Mouse (Mus musculus): ENCODE measurements around the gene Lrguk. TPM values are rescaled to one million over a fixed set of nuclear protein-coding genes. Genes with fewer than 3 reads are reported as not detected.

The Lrguk gene
- polyA plus RNA-seq (2016; fragmentation: Nextera tagmentation; extraction: Ambion mirVana): 1.1 and 1.3 TPM in 2 replicates

- Histone ChIP-seq H3K4me1 (peaks cover 17% of the 10 kb centered on the region), H3K36me3 (no peaks in the 10 kb centered on the region), H3K9me3 (replicated peaks) (no peaks in the 10 kb centered on the region), H3K27ac (replicated peaks) (peak within 1 kb of the TSS; percentile 77), H3K4me3 (peak within 1 kb of the TSS; percentile 69), H3K27me3 (ENCODE audit: low read depth, poor library complexity, severe bottlenecking) (no peaks in the 10 kb centered on the region)
- DNase-seq (ENCODE audit: low spot score): peak; percentile 87
- WGBS: 7% methylated on average over 32 of the region's 32 CpGs
These were observed at the start of gene Lrguk for GRCm38 (mm10) chr6:34028933-34029745. Lrguk (plus strand) TSS chr6:34029448.

GRCm38 (mm10) chr6:33982709-33983108 lies 46.5 kb upstream of the Lrguk start:
- DNase-seq (ENCODE audit: low spot score): no peak
- Histone ChIP-seq H3K4me3 (no peak overlapping the region), H3K36me3 (no peaks in the 10 kb centered on the region), H3K27ac (replicated peaks) (no peak overlapping the region), H3K4me1 (peaks cover 4% of the 10 kb centered on the region), H3K27me3 (ENCODE audit: low read depth, poor library complexity, severe bottlenecking) (no peaks in the 10 kb centered on the region), H3K9me3 (replicated peaks) (no peaks in the 10 kb centered on the region)
- WGBS: 88% methylated on average over 9 of the region's 9 CpGs

GRCm38 (mm10) chr6:33987132-33987531 lies 42.1 kb upstream of the Lrguk start:
- Histone ChIP-seq H3K27ac (replicated peaks) (no peak overlapping the region), H3K4me3 (no peak overlapping the region), H3K27me3 (ENCODE audit: low read depth, poor library complexity, severe bottlenecking) (no peaks in the 10 kb centered on the region), H3K9me3 (replicated peaks) (no peaks in the 10 kb centered on the region), H3K4me1 (peaks cover 7% of the 10 kb centered on the region), H3K36me3 (no peaks in the 10 kb centered on the region)
- 65% methylated on average over 5 of the region's 5 CpGs for WGBS
- DNase-seq (ENCODE audit: low spot score): no peak

GRCm38 (mm10) chr6:33992213-33993034 lies 36.8 kb upstream of the Lrguk start:
- DNase-seq (ENCODE audit: low spot score): peak; percentile 68
- Histone ChIP-seq H3K9me3 (replicated peaks) (no peaks in the 10 kb centered on the region), H3K4me1 (peaks cover 24% of the 10 kb centered on the region), H3K27me3 (ENCODE audit: low read depth, poor library complexity, severe bottlenecking) (no peaks in the 10 kb centered on the region), H3K36me3 (no peaks in the 10 kb centered on the region), H3K27ac (replicated peaks) (peak overlapping the region; percentile 63), H3K4me3 (peak overlapping the region; percentile 32)
- 37% methylated on average over 24 of the region's 24 CpGs for WGBS

GRCm38 (mm10) chr6:33993842-33994241 lies 35.4 kb upstream of the Lrguk start:
- H3K36me3 ChIP-seq: no peaks in the 10 kb centered on the region
- H3K27ac ChIP-seq (replicated peaks): no peak overlapping the region
- DNase-seq (ENCODE audit: low spot score): no peak
- H3K9me3 ChIP-seq (replicated peaks): no peaks in the 10 kb centered on the region
- peaks cover 30% of the 10 kb centered on the region for H3K4me1 ChIP-seq
- no peaks in the 10 kb centered on the region for H3K27me3 ChIP-seq (ENCODE audit: low read depth, poor library complexity, severe bottlenecking)
- H3K4me3 ChIP-seq: no peak overlapping the region
- WGBS: 74% methylated on average over 6 of the region's 6 CpGs

GRCm38 (mm10) chr6:33998590-33998989 lies 30.7 kb upstream of the Lrguk start:
- no peak for DNase-seq (ENCODE audit: low spot score)
- Histone ChIP-seq H3K4me1 (peaks cover 19% of the 10 kb centered on the region), H3K27ac (replicated peaks) (0 out of 2 replicates have a peak overlapping the region, but pooled peaks have one; percentile 33), H3K27me3 (ENCODE audit: low read depth, poor library complexity, severe bottlenecking) (no peaks in the 10 kb centered on the region), H3K4me3 (no peak overlapping the region), H3K9me3 (replicated peaks) (no peaks in the 10 kb centered on the region), H3K36me3 (no peaks in the 10 kb centered on the region)
- 45% methylated on average over 4 of the region's 4 CpGs for WGBS

GRCm38 (mm10) chr6:33999530-33999929 lies 29.7 kb upstream of the Lrguk start:
- H3K4me1 ChIP-seq: peaks cover 16% of the 10 kb centered on the region
- no peak overlapping the region for H3K27ac ChIP-seq (replicated peaks)
- H3K9me3 ChIP-seq (replicated peaks): no peaks in the 10 kb centered on the region
- DNase-seq (ENCODE audit: low spot score): no peak
- H3K27me3 ChIP-seq (ENCODE audit: low read depth, poor library complexity, severe bottlenecking): no peaks in the 10 kb centered on the region
- H3K36me3 ChIP-seq: no peaks in the 10 kb centered on the region
- no peak overlapping the region for H3K4me3 ChIP-seq
- 24% methylated on average over 7 of the region's 7 CpGs for WGBS

- 0 out of 2 replicates have a peak overlapping the region, but pooled peaks have one; percentile 24 for H3K27ac ChIP-seq (replicated peaks)
- 91% methylated on average over 7 of the region's 7 CpGs for WGBS
- H3K9me3 ChIP-seq (replicated peaks): no peaks in the 10 kb centered on the region
- H3K4me3 ChIP-seq: no peak overlapping the region
- H3K4me1 ChIP-seq: peaks cover 16% of the 10 kb centered on the region
- no peak for DNase-seq (ENCODE audit: low spot score)
- no peaks in the 10 kb centered on the region for H3K27me3 ChIP-seq (ENCODE audit: low read depth, poor library complexity, severe bottlenecking)
- no peaks in the 10 kb centered on the region for H3K36me3 ChIP-seq
These were observed 28.6 kb upstream of the Lrguk start for GRCm38 (mm10) chr6:34000644-34001043.

GRCm38 (mm10) chr6:34003033-34003432 lies 26.2 kb upstream of the Lrguk start:
- no peak for DNase-seq (ENCODE audit: low spot score)
- no peaks in the 10 kb centered on the region for H3K27me3 ChIP-seq (ENCODE audit: low read depth, poor library complexity, severe bottlenecking)
- no peaks in the 10 kb centered on the region for H3K36me3 ChIP-seq
- no peaks in the 10 kb centered on the region for H3K9me3 ChIP-seq (replicated peaks)
- H3K4me3 ChIP-seq: no peak overlapping the region
- H3K27ac ChIP-seq (replicated peaks): no peak overlapping the region
- WGBS: 28% methylated on average over 1 of the region's 1 CpGs
- H3K4me1 ChIP-seq: peaks cover 16% of the 10 kb centered on the region

GRCm38 (mm10) chr6:34013469-34013868 lies 15.8 kb upstream of the Lrguk start:
- H3K9me3 ChIP-seq (replicated peaks): peaks cover 4% of the 10 kb centered on the region; the same call in 1 of the 2 replicates
- WGBS: 84% methylated on average over 6 of the region's 6 CpGs
- no peaks in the 10 kb centered on the region for H3K27me3 ChIP-seq (ENCODE audit: low read depth, poor library complexity, severe bottlenecking)
- H3K36me3 ChIP-seq: no peaks in the 10 kb centered on the region
- peaks cover 3% of the 10 kb centered on the region; the same call in 1 of the 2 replicates for H3K4me1 ChIP-seq
- DNase-seq (ENCODE audit: low spot score): no peak
- H3K4me3 ChIP-seq: no peak overlapping the region
- no peak overlapping the region for H3K27ac ChIP-seq (replicated peaks)

- peak overlapping the region; percentile 69 for H3K4me3 ChIP-seq
- H3K27ac ChIP-seq (replicated peaks): peak overlapping the region; percentile 77
- H3K9me3 ChIP-seq (replicated peaks): no peaks in the 10 kb centered on the region
- H3K4me1 ChIP-seq: peaks cover 22% of the 10 kb centered on the region
- H3K27me3 ChIP-seq (ENCODE audit: low read depth, poor library complexity, severe bottlenecking): no peaks in the 10 kb centered on the region
- H3K36me3 ChIP-seq: no peaks in the 10 kb centered on the region
- WGBS: under 1% methylated on average over 4 of the region's 4 CpGs
- no peak for DNase-seq (ENCODE audit: low spot score)
These were observed 439 bp downstream of the Lrguk start for GRCm38 (mm10) chr6:34029746-34030027.

GRCm38 (mm10) chr6:34034096-34034495 lies 4.8 kb downstream of the Lrguk start:
- Histone ChIP-seq H3K9me3 (replicated peaks) (no peaks in the 10 kb centered on the region), H3K36me3 (no peaks in the 10 kb centered on the region), H3K27ac (replicated peaks) (peak overlapping the region; percentile 49; the same call in 1 of the 2 replicates), H3K4me1 (peaks cover 18% of the 10 kb centered on the region), H3K4me3 (no peak overlapping the region), H3K27me3 (ENCODE audit: low read depth, poor library complexity, severe bottlenecking) (no peaks in the 10 kb centered on the region)
- WGBS: 72% methylated on average over 3 of the region's 3 CpGs
- DNase-seq (ENCODE audit: low spot score): no peak

Data from midbrain, embryonic 10.5 days (tissue).